In the genomic region with DNA sequence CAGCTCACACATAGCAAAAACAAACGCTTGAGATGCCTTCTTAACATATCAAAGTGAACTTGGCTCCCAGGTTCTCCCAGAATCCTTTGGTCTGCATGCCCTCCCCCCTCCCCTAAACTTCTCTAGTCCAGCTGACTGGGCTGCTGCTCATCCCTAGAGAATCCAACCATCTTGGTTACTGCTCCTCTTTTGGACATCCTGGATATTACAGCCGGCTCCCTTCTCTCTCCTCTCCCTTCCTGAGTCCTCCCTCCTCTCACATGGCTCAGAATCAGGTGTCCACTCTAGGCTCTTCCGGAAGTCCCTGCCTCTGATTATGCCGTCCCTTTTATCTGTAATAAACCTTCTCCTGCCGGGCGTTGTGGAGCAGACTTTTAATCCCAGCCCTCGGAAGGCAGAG, we compare ENCODE assay signal across 8 mouse cellular contexts. TPM values are rescaled to one million over a fixed set of nuclear protein-coding genes. Genes with fewer than 3 reads are reported as not detected.
A peak's percentile ranks its signal among the peaks of the same experiment; 100 is the strongest.
DNase-seq lines count a peak whose midpoint lies in the region; ATAC-seq and TF ChIP-seq lines count a peak whose summit lies in the region.

No protein-coding gene starts in this region.

- no peak for DNase-seq in lung, embryonic 14.5 days
- DNase-seq in lung, postnatal 14 days = no peak
- DNase-seq in NIH3T3 (ENCODE audit: low read depth) = peak; percentile 56
- no peak for DNase-seq in heart, embryonic 10.5 days (ENCODE audit: low spot score)
- peak; percentile 49 for DNase-seq in lung, postnatal 36 days
- no peak for DNase-seq in testis, postnatal 10 days (ENCODE audit: low spot score)
- DNase-seq in gastrocnemius, postnatal 36 days = no peak
- no peak for DNase-seq in adrenal gland, adult 8-10 months

- 61% methylated on average over 7 of the region's 7 CpGs for WGBS in lung, embryonic 14.5 days
- WGBS in heart, embryonic 10.5 days = 62% methylated on average over 7 of the region's 7 CpGs

- no peaks in the 10 kb centered on the region for H3K36me3 ChIP-seq in lung, embryonic 14.5 days (ENCODE audit: insufficient read depth)
- peaks cover 5% of the 10 kb centered on the region for H3K36me3 ChIP-seq in heart, embryonic 10.5 days

- peak overlapping the region; percentile 87; the same call in 1 of the 2 replicates for H3K27ac ChIP-seq in lung, embryonic 14.5 days (ENCODE audit: low read depth)
- H3K27ac ChIP-seq in heart, embryonic 10.5 days = peak overlapping the region; percentile 56; the same call in 1 of the 2 replicates

- 0 out of 2 replicates have a peak overlapping the region, but pooled peaks have one; percentile 3 for H3K4me3 ChIP-seq in lung, embryonic 14.5 days (ENCODE audit: low read depth, low read length)
- no peak overlapping the region for H3K4me3 ChIP-seq in heart, embryonic 10.5 days

- peaks cover 1% of the 10 kb centered on the region; the same call in 1 of the 2 replicates for H3K9me3 ChIP-seq in lung, embryonic 14.5 days (ENCODE audit: low read depth, low read length)
- 0 out of 2 replicates have a peak, but pooled peaks cover 3% of the 10 kb centered on the region for H3K9me3 ChIP-seq in heart, embryonic 10.5 days

- intact Hi-C loops in gastrocnemius, postnatal 36 days (cut with DNase I) = no loop called here

- H3K9ac ChIP-seq in lung, embryonic 14.5 days = no peak overlapping the region

- H3K4me2 ChIP-seq in lung, embryonic 14.5 days = peak overlapping the region; percentile 42

- no peak for TF ChIP-seq CTCF in lung, embryonic 14.5 days (IDR thresholded peaks at IDR 0.05; ENCODE audit: low read depth)

- H3K4me1 ChIP-seq in lung, embryonic 14.5 days (ENCODE audit: insufficient read depth) = peaks cover 6% of the 10 kb centered on the region; the same call in 1 of the 2 replicates
- H3K4me1 ChIP-seq in heart, embryonic 10.5 days = peaks cover 12% of the 10 kb centered on the region

- 0 out of 2 replicates have a peak, but pooled peaks have one; percentile 9 for ATAC-seq in lung, embryonic 14.5 days (ENCODE audit: insufficient read depth)

- no peaks in the 10 kb centered on the region for H3K27me3 ChIP-seq in lung, embryonic 14.5 days (ENCODE audit: insufficient read depth, low read length)
- 0 out of 2 replicates have a peak, but pooled peaks cover 6% of the 10 kb centered on the region for H3K27me3 ChIP-seq in heart, embryonic 10.5 days (ENCODE audit: insufficient read depth, poor library complexity, severe bottlenecking)

RNA-seq across cellular contexts. Expression of a gene that starts 15.1 kb away (rescaled TPM):
- 35.1 and 36.0 TPM in 2 replicates for polyA plus RNA-seq in lung, embryonic 14.5 days (2014; fragmentation: Nextera tagmentation; extraction: Ambion mirVana)
- 24.7 and 28.1 TPM in 2 replicates for polyA plus RNA-seq in heart, embryonic 10.5 days (2016; fragmentation: Nextera tagmentation; extraction: Ambion mirVana)
- 10 to 100 TPM in 1 of 2 experiments, 1 to 10 TPM in 1; 7.7 to 10.3 TPM for total RNA-seq in gastrocnemius, postnatal 36 days (2021)
- 10 to 100 TPM; 28.9 to 51.3 (median 36.0) TPM for total RNA-seq in adrenal gland, adult 8-10 months (2022)

Comparison
In these comparisons a context has a peak if more than half of its experiments do, and no peak if none do; other contexts are left out.
1. DNase-seq: peak in NIH3T3 (single experiment) and lung, postnatal 36 days (single experiment); none in lung, embryonic 14.5 days (single experiment), lung, postnatal 14 days (single experiment), heart, embryonic 10.5 days (single experiment), testis, postnatal 10 days (single experiment), gastrocnemius, postnatal 36 days (0 of 2) and adrenal gland, adult 8-10 months (single experiment).